Comparison of ENCODE assay signal across 24 mouse cellular contexts in the genomic region with DNA sequence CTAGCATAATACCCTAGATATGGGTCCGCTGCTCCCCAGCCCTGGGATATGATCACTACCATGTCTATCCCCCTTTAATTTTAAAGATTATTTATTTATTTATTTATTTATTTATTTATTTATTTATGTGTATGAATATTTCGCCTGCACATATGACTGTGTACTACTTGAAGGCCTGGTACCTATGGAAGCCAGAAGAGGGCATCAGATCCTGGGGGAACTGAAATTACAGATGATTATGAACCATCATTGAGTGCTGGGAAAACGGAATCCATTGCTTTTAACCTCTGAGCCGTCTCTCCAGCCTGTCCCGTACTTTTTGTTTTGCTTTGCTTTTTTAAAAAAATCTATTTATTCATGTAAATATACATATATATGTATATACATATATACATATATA.
DNase-seq lines count a peak whose midpoint lies in the region; ATAC-seq and TF ChIP-seq lines count a peak whose summit lies in the region.
"Had no signal": no experiment of that assay in that cellular context is flagged by ENCODE, and none has a peak within 500 bp of the region (broad histone marks: within the 10 kb centered on the region; RNA-seq: fewer than 3 reads in every experiment).

No protein-coding gene starts in this region.

- no peak for ATAC-seq in intestine, postnatal 0 days
- no peak for ATAC-seq in intestine, embryonic 16.5 days
- no peak for ATAC-seq in lung, postnatal 0 days
- ATAC-seq in Patski, result no peak
- ATAC-seq: forebrain, embryonic 13.5 days; intestine, embryonic 15.5 days; midbrain, embryonic 13.5 days had no signal

- H3K4me2 ChIP-seq in intestine, postnatal 0 days (replicated peaks; ENCODE audit: low read depth), result no peak overlapping the region
- H3K4me2 ChIP-seq in intestine, embryonic 16.5 days (ENCODE audit: low read depth, low read length), result no peak overlapping the region
- H3K4me2 ChIP-seq in lung, postnatal 0 days (replicated peaks; ENCODE audit: low read depth, low read length), result no peak overlapping the region
- H3K4me2 ChIP-seq: forebrain, embryonic 13.5 days; intestine, embryonic 15.5 days; midbrain, embryonic 13.5 days; neural tube, embryonic 12.5 days had no signal

- intact Hi-C loops in gastrocnemius, adult 2 months (cut with DNase I), result no loop called here

- DNase-seq in gastrocnemius, adult 2 months, result no peak
- no peak for DNase-seq in gastrocnemius, adult 18-20 months (ENCODE audit: low spot score)
- no peak for DNase-seq in lung, postnatal 0 days (ENCODE audit: low spot score)
- no peak for DNase-seq in lung, adult 18-20 months
- DNase-seq in Patski (ENCODE audit: low read depth, low spot score), result no peak
- DNase-seq in cerebellum, postnatal 25 days, result no peak
- DNase-seq: adrenal gland, postnatal 10 days; cerebellum, adult 18-20 months; gastrocnemius, postnatal 36 days; heart, postnatal 10 days; kidney, postnatal 4 days; liver; right cerebral cortex, postnatal 14 days; spleen, adult 18-20 months; thymus, postnatal 25 days had no signal

- no peak overlapping the region for H3K9ac ChIP-seq in intestine, postnatal 0 days (ENCODE audit: low read depth, low read length)
- no peak overlapping the region for H3K9ac ChIP-seq in intestine, embryonic 16.5 days (ENCODE audit: low read depth, low read length)
- H3K9ac ChIP-seq in lung, postnatal 0 days (replicated peaks; ENCODE audit: low read depth), result no peak overlapping the region
- H3K9ac ChIP-seq: forebrain, embryonic 13.5 days; intestine, embryonic 15.5 days; midbrain, embryonic 13.5 days; neural tube, embryonic 12.5 days had no signal

- peak; percentile 48 for TF ChIP-seq CTCF in gastrocnemius, adult 2 months (IDR thresholded peaks at IDR 0.05)
- TF ChIP-seq CTCF in intestine, postnatal 0 days (IDR thresholded peaks at IDR 0.05; ENCODE audit: low read depth), result peak; percentile 52
- peak; percentile 42 for TF ChIP-seq CTCF in lung, postnatal 0 days (IDR thresholded peaks at IDR 0.05)
- TF ChIP-seq CTCF in Patski (IDR thresholded peaks at IDR 0.05), result peak; percentile 18

- H3K27me3 ChIP-seq in intestine, postnatal 0 days (replicated peaks; ENCODE audit: control insufficient read depth, insufficient read depth, low read length), result no peaks in the 10 kb centered on the region
- no peaks in the 10 kb centered on the region for H3K27me3 ChIP-seq in intestine, embryonic 16.5 days (replicated peaks; ENCODE audit: control insufficient read depth, insufficient read depth, low read length)
- H3K27me3 ChIP-seq in lung, postnatal 0 days (replicated peaks; ENCODE audit: insufficient read depth, low read length), result no peaks in the 10 kb centered on the region
- no peaks in the 10 kb centered on the region for H3K27me3 ChIP-seq in Patski
- H3K27me3 ChIP-seq: forebrain, embryonic 13.5 days; intestine, embryonic 15.5 days; megakaryocyte, embryonic 14.5 days; midbrain, embryonic 13.5 days; neural tube, embryonic 12.5 days had no signal

- POLR2A ChIA-PET in Patski (lab: Charles Lee), result no interaction called here

- no peak overlapping the region for H3K27ac ChIP-seq in gastrocnemius, adult 2 months
- no peak overlapping the region for H3K27ac ChIP-seq in intestine, postnatal 0 days (ENCODE audit: low read depth, low read length)
- H3K27ac ChIP-seq in intestine, embryonic 16.5 days (ENCODE audit: low read length), result no peak overlapping the region
- no peak overlapping the region for H3K27ac ChIP-seq in lung, postnatal 0 days (ENCODE audit: low read length)
- H3K27ac ChIP-seq: forebrain, embryonic 13.5 days; intestine, embryonic 15.5 days; limb, embryonic 10.5 days; midbrain, embryonic 13.5 days; neural tube, embryonic 12.5 days had no signal

- H3K9me3 ChIP-seq in intestine, postnatal 0 days (ENCODE audit: control insufficient read depth), result no peaks in the 10 kb centered on the region
- no peaks in the 10 kb centered on the region for H3K9me3 ChIP-seq in intestine, embryonic 16.5 days (ENCODE audit: control insufficient read depth, low read length)
- H3K9me3 ChIP-seq in lung, postnatal 0 days (ENCODE audit: low read length), result no peaks in the 10 kb centered on the region
- H3K9me3 ChIP-seq: forebrain, embryonic 13.5 days; G1E; intestine, embryonic 15.5 days; limb, embryonic 10.5 days; midbrain, embryonic 13.5 days; neural tube, embryonic 12.5 days had no signal

- CTCF ChIA-PET in Patski (lab: Charles Lee), result interaction anchor here (1.2 to 1.7 kb wide), 4 partner anchors 8 to 201 kb away, joined by 4 to 5 read pairs (median 4); no protein-coding TSS in a partner anchor

- TF ChIP-seq EP300 in lung, postnatal 0 days (IDR thresholded peaks at IDR 0.05), result no peak

- H3K36me3 ChIP-seq in intestine, postnatal 0 days (ENCODE audit: control insufficient read depth, insufficient read depth), result no peaks in the 10 kb centered on the region
- no peaks in the 10 kb centered on the region for H3K36me3 ChIP-seq in intestine, embryonic 16.5 days (ENCODE audit: control insufficient read depth, insufficient read depth, low read length)
- no peaks in the 10 kb centered on the region for H3K36me3 ChIP-seq in lung, postnatal 0 days (ENCODE audit: insufficient read depth, low read length)
- H3K36me3 ChIP-seq: G1E; intestine, embryonic 15.5 days; limb, embryonic 10.5 days; midbrain, embryonic 13.5 days; neural tube, embryonic 12.5 days had no signal

- H3K4me1 ChIP-seq in intestine, postnatal 0 days (replicated peaks; ENCODE audit: control insufficient read depth, insufficient read depth, low read length), result no peaks in the 10 kb centered on the region
- H3K4me1 ChIP-seq in intestine, embryonic 16.5 days (ENCODE audit: control insufficient read depth, insufficient read depth, low read length), result no peaks in the 10 kb centered on the region
- H3K4me1 ChIP-seq in lung, postnatal 0 days (ENCODE audit: insufficient read depth, low read depth, low read length), result no peaks in the 10 kb centered on the region
- H3K4me1 ChIP-seq: intestine, embryonic 15.5 days had no signal

- H3K4me3 ChIP-seq in gastrocnemius, adult 2 months, result no peak overlapping the region
- no peak overlapping the region for H3K4me3 ChIP-seq in intestine, postnatal 0 days (ENCODE audit: low read depth, low read length)
- H3K4me3 ChIP-seq in intestine, embryonic 16.5 days (ENCODE audit: low read length), result no peak overlapping the region
- H3K4me3 ChIP-seq in lung, postnatal 0 days (ENCODE audit: low read depth, low read length), result no peak overlapping the region
- H3K4me3 ChIP-seq: forebrain, embryonic 13.5 days; intestine, embryonic 15.5 days; limb, embryonic 10.5 days; megakaryocyte, embryonic 14.5 days; midbrain, embryonic 13.5 days; neural tube, embryonic 12.5 days had no signal

- in situ Hi-C loops in Patski (cut with MboI; ENCODE audit: low pct_unique_long_range_greater_than_20kb), result no loop called here

- 78% methylated on average over 5 of the region's 5 CpGs for WGBS in intestine, postnatal 0 days
- 88% methylated on average over 5 of the region's 5 CpGs for WGBS in intestine, embryonic 16.5 days
- WGBS in lung, postnatal 0 days, result 80% methylated on average over 5 of the region's 5 CpGs
